Mouse (Mus musculus): Measurements from ENCODE around the gene Ctsc. TPM values are rescaled to one million over a fixed set of nuclear protein-coding genes. Genes with fewer than 3 reads are reported as not detected.

Gene Ctsc
- polyA plus RNA-seq, 1 experiment from 2014 or later, result 29.3 TPM

GRCm38 (mm10) chr7:88278628-88279196 lies 827 bp downstream of the Ctsc start:
- Histone ChIP-seq H3K4me3 (ENCODE audit: low read depth, low read length) (peak overlapping the region; percentile 66), H3K9ac (ENCODE audit: low read depth, low read length) (peak overlapping the region; percentile 78), H3K4me2 (peak overlapping the region; percentile 96), H3K36me3 (ENCODE audit: control insufficient read depth, insufficient read depth, low read length) (no peaks in the 10 kb centered on the region), H3K27me3 (ENCODE audit: control insufficient read depth, insufficient read depth, low read length) (no peaks in the 10 kb centered on the region), H3K4me1 (ENCODE audit: control insufficient read depth, insufficient read depth, low read length) (peaks cover 5% of the 10 kb centered on the region; the same call in 1 of the 2 replicates), H3K27ac (ENCODE audit: low read depth, low read length) (no peak overlapping the region), H3K9me3 (replicated peaks; ENCODE audit: control insufficient read depth, low read length) (no peaks in the 10 kb centered on the region)
- 21% methylated on average over 8 of the region's 8 CpGs for WGBS (ENCODE audit: insufficient replicate concordance)
- no peak for ATAC-seq (replicated peaks; ENCODE audit: insufficient number of reproducible peaks, low FRiP score, low TSS enrichment)

DNA sequence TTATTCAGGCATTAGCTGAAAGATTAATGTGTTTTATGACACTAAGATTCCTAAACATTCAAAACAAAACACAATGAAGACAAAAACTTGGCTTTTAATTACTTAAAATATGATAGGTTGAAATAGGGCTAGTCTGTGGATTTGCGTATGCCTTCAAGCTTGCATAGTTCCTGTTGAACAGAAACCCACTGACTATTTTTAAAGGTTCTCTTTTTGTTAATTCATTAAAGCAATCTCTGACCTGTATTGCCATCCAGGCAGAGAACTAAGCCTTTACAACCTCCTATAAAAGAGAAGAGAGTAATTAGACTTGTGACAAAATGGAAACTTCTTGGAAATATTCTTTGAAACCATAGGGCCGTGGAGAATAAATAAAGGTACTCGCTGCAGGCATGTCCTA lies 7.4 kb downstream of the Ctsc start:
- 89% methylated on average over 3 of the region's 3 CpGs for WGBS (ENCODE audit: insufficient replicate concordance)
- Histone ChIP-seq H3K4me1 (ENCODE audit: control insufficient read depth, insufficient read depth, low read length) (no peaks in the 10 kb centered on the region), H3K4me2 (no peak overlapping the region), H3K4me3 (ENCODE audit: low read depth, low read length) (no peak overlapping the region), H3K27me3 (ENCODE audit: control insufficient read depth, insufficient read depth, low read length) (no peaks in the 10 kb centered on the region), H3K36me3 (ENCODE audit: control insufficient read depth, insufficient read depth, low read length) (no peaks in the 10 kb centered on the region), H3K27ac (ENCODE audit: low read depth, low read length) (no peak overlapping the region), H3K9me3 (replicated peaks; ENCODE audit: control insufficient read depth, low read length) (no peaks in the 10 kb centered on the region), H3K9ac (ENCODE audit: low read depth, low read length) (no peak overlapping the region)
- no peak for ATAC-seq (replicated peaks; ENCODE audit: insufficient number of reproducible peaks, low FRiP score, low TSS enrichment)

DNA sequence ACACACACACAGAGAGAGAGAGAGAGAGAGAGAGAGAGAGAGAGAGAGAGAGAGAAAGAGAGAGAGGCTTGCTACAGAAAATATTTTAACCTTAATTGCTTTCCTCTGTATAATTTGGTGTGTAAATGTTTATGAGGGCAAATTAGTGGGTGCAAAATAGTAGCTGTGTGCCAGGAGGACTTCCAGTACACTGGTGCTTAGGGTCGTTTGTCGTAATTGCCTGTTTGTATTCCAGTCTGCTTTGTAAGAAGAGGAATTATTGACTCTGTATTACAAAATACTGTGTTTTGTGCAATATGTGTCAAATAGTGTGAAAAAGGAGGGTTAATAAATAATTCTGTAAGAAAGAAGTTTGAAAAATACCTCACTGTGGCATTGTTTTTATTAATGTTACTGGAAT lies 13.2 kb downstream of the Ctsc start:
- Histone ChIP-seq H3K9ac (ENCODE audit: low read depth, low read length) (no peak overlapping the region), H3K27me3 (ENCODE audit: control insufficient read depth, insufficient read depth, low read length) (no peaks in the 10 kb centered on the region), H3K36me3 (ENCODE audit: control insufficient read depth, insufficient read depth, low read length) (no peaks in the 10 kb centered on the region), H3K27ac (ENCODE audit: low read depth, low read length) (no peak overlapping the region), H3K4me1 (ENCODE audit: control insufficient read depth, insufficient read depth, low read length) (no peaks in the 10 kb centered on the region), H3K4me2 (no peak overlapping the region), H3K4me3 (ENCODE audit: low read depth, low read length) (no peak overlapping the region), H3K9me3 (replicated peaks; ENCODE audit: control insufficient read depth, low read length) (no peaks in the 10 kb centered on the region)
- WGBS (ENCODE audit: insufficient replicate concordance), result 76% methylated on average over 2 of the region's 2 CpGs
- no peak for ATAC-seq (replicated peaks; ENCODE audit: insufficient number of reproducible peaks, low FRiP score, low TSS enrichment)

GRCm38 (mm10) chr7:88292044-88292443 lies 14.2 kb downstream of the Ctsc start:
- Histone ChIP-seq H3K4me3 (ENCODE audit: low read depth, low read length) (no peak overlapping the region), H3K4me1 (ENCODE audit: control insufficient read depth, insufficient read depth, low read length) (no peaks in the 10 kb centered on the region), H3K9ac (ENCODE audit: low read depth, low read length) (no peak overlapping the region), H3K4me2 (no peak overlapping the region), H3K27me3 (ENCODE audit: control insufficient read depth, insufficient read depth, low read length) (no peaks in the 10 kb centered on the region), H3K36me3 (ENCODE audit: control insufficient read depth, insufficient read depth, low read length) (no peaks in the 10 kb centered on the region), H3K27ac (ENCODE audit: low read depth, low read length) (no peak overlapping the region), H3K9me3 (replicated peaks; ENCODE audit: control insufficient read depth, low read length) (no peaks in the 10 kb centered on the region)
- ATAC-seq (replicated peaks; ENCODE audit: insufficient number of reproducible peaks, low FRiP score, low TSS enrichment), result no peak
- WGBS (ENCODE audit: insufficient replicate concordance), result 68% methylated on average over 2 of the region's 2 CpGs

- H3K4me3 ChIP-seq (ENCODE audit: low read depth, low read length), result no peak overlapping the region
- no peaks in the 10 kb centered on the region for H3K4me1 ChIP-seq (ENCODE audit: control insufficient read depth, insufficient read depth, low read length)
- H3K4me2 ChIP-seq, result no peak overlapping the region
- no peaks in the 10 kb centered on the region for H3K9me3 ChIP-seq (replicated peaks; ENCODE audit: control insufficient read depth, low read length)
- no peak for ATAC-seq (replicated peaks; ENCODE audit: insufficient number of reproducible peaks, low FRiP score, low TSS enrichment)
- no peak overlapping the region for H3K9ac ChIP-seq (ENCODE audit: low read depth, low read length)
- H3K36me3 ChIP-seq (ENCODE audit: control insufficient read depth, insufficient read depth, low read length), result no peaks in the 10 kb centered on the region
- no peaks in the 10 kb centered on the region for H3K27me3 ChIP-seq (ENCODE audit: control insufficient read depth, insufficient read depth, low read length)
- 67% methylated on average over 6 of the region's 6 CpGs for WGBS (ENCODE audit: insufficient replicate concordance)
- no peak overlapping the region for H3K27ac ChIP-seq (ENCODE audit: low read depth, low read length)
Measured at GRCm38 (mm10) chr7:88293907-88294306, 16.0 kb downstream of the Ctsc start.

- H3K36me3 ChIP-seq (ENCODE audit: control insufficient read depth, insufficient read depth, low read length), result no peaks in the 10 kb centered on the region
- H3K9me3 ChIP-seq (replicated peaks; ENCODE audit: control insufficient read depth, low read length), result no peaks in the 10 kb centered on the region
- H3K4me3 ChIP-seq (ENCODE audit: low read depth, low read length), result no peak overlapping the region
- no peak overlapping the region for H3K4me2 ChIP-seq
- no peaks in the 10 kb centered on the region for H3K27me3 ChIP-seq (ENCODE audit: control insufficient read depth, insufficient read depth, low read length)
- no peak for ATAC-seq (replicated peaks; ENCODE audit: insufficient number of reproducible peaks, low FRiP score, low TSS enrichment)
- WGBS (ENCODE audit: insufficient replicate concordance), result 92% methylated on average over 1 of the region's 1 CpGs
- no peaks in the 10 kb centered on the region for H3K4me1 ChIP-seq (ENCODE audit: control insufficient read depth, insufficient read depth, low read length)
- H3K9ac ChIP-seq (ENCODE audit: low read depth, low read length), result no peak overlapping the region
- H3K27ac ChIP-seq (ENCODE audit: low read depth, low read length), result no peak overlapping the region
Measured at GRCm38 (mm10) chr7:88295989-88296388, 18.1 kb downstream of the Ctsc start.

- Histone ChIP-seq H3K4me3 (ENCODE audit: low read depth, low read length) (no peak overlapping the region), H3K27me3 (ENCODE audit: control insufficient read depth, insufficient read depth, low read length) (no peaks in the 10 kb centered on the region), H3K4me2 (no peak overlapping the region), H3K36me3 (ENCODE audit: control insufficient read depth, insufficient read depth, low read length) (no peaks in the 10 kb centered on the region), H3K27ac (ENCODE audit: low read depth, low read length) (no peak overlapping the region), H3K9ac (ENCODE audit: low read depth, low read length) (no peak overlapping the region), H3K4me1 (ENCODE audit: control insufficient read depth, insufficient read depth, low read length) (no peaks in the 10 kb centered on the region), H3K9me3 (replicated peaks; ENCODE audit: control insufficient read depth, low read length) (no peaks in the 10 kb centered on the region)
- ATAC-seq (replicated peaks; ENCODE audit: insufficient number of reproducible peaks, low FRiP score, low TSS enrichment), result no peak
- WGBS (ENCODE audit: insufficient replicate concordance), result 67% methylated on average over 6 of the region's 6 CpGs
Measured at GRCm38 (mm10) chr7:88296932-88297331, 19.0 kb downstream of the Ctsc start.

DNA sequence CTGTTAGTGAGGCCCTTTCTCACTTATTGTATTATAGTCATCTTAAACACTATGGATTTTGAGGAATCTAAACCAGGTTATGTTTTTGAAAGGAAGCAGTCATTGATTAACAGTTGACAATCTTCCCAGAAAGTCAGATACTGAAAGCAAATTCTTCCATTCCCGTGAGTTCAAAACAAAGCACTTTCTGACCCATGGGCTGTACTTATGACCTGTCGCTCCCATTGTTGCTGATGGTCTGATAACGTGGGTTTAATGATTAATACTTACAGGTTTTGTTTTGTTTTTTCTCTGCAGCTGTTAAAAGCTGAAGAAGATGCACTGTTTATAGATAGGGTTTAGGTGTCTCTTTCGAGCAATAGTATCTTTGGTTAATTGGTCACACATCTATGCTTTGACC lies 27.9 kb downstream of the Ctsc start:
- Histone ChIP-seq H3K9ac (ENCODE audit: low read depth, low read length) (no peak overlapping the region), H3K27ac (ENCODE audit: low read depth, low read length) (no peak overlapping the region), H3K27me3 (ENCODE audit: control insufficient read depth, insufficient read depth, low read length) (no peaks in the 10 kb centered on the region), H3K4me2 (no peak overlapping the region), H3K4me1 (ENCODE audit: control insufficient read depth, insufficient read depth, low read length) (no peaks in the 10 kb centered on the region), H3K36me3 (ENCODE audit: control insufficient read depth, insufficient read depth, low read length) (no peaks in the 10 kb centered on the region), H3K9me3 (replicated peaks; ENCODE audit: control insufficient read depth, low read length) (no peaks in the 10 kb centered on the region), H3K4me3 (ENCODE audit: low read depth, low read length) (no peak overlapping the region)
- ATAC-seq (replicated peaks; ENCODE audit: insufficient number of reproducible peaks, low FRiP score, low TSS enrichment), result no peak
- 78% methylated on average over 4 of the region's 4 CpGs for WGBS (ENCODE audit: insufficient replicate concordance)

DNA sequence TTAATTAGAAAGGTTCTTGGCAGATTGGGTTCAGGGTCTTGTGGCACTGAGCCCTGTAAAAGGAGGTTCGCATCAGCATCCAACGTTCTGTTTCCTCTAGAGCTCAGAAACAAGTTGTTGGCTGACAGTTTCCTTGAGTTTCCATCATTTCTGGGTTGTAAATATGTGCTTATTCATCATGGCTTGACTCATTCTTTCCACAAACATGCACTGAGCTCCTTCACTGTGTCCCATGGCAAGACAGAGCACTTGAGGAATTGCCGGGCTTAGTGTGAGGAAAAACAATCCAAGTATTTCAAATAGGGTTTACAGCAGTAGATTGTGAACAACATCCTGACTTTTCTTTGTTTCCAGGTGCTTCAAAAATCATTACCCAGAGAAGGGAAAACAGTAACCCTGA lies 28.8 kb downstream of the Ctsc start:
- Histone ChIP-seq H3K36me3 (ENCODE audit: control insufficient read depth, insufficient read depth, low read length) (no peaks in the 10 kb centered on the region), H3K4me3 (ENCODE audit: low read depth, low read length) (no peak overlapping the region), H3K27ac (ENCODE audit: low read depth, low read length) (no peak overlapping the region), H3K27me3 (ENCODE audit: control insufficient read depth, insufficient read depth, low read length) (no peaks in the 10 kb centered on the region), H3K4me1 (ENCODE audit: control insufficient read depth, insufficient read depth, low read length) (no peaks in the 10 kb centered on the region), H3K9ac (ENCODE audit: low read depth, low read length) (no peak overlapping the region), H3K4me2 (no peak overlapping the region), H3K9me3 (replicated peaks; ENCODE audit: control insufficient read depth, low read length) (no peaks in the 10 kb centered on the region)
- 81% methylated on average over 3 of the region's 3 CpGs for WGBS (ENCODE audit: insufficient replicate concordance)
- ATAC-seq (replicated peaks; ENCODE audit: insufficient number of reproducible peaks, low FRiP score, low TSS enrichment), result no peak

All from heart, embryonic 11.5 days (tissue).